Mouse (Mus musculus) embryonic stem cell, embryonic (primary cell): ENCODE data around the gene Cnr2.

ENCODE experiments used
- CTCF ChIA-PET, 4 experiments: fragments of 300-600 bp in 2 of 4; fragments of 350-600 bp in 2 of 4; sonication (Branson Sonifier 250); formaldehyde crosslinking; loops; one replicate each; lab custom pipeline; 2022; ENCODE audit warnings: inconsistent platforms in 2 of 4; lab: Charles Lee
- POLR2A ChIA-PET, 4 experiments: fragments of 300-600 bp in 2 of 4; fragments of 350-600 bp in 2 of 4; sonication (Branson Sonifier 250); formaldehyde crosslinking; loops; one replicate each; lab custom pipeline; 2022; ENCODE audit warnings: antibody characterized with exemption in 4 of 4, inconsistent platforms in 1 of 4; lab: Charles Lee

Cnr2 gene

DNA sequence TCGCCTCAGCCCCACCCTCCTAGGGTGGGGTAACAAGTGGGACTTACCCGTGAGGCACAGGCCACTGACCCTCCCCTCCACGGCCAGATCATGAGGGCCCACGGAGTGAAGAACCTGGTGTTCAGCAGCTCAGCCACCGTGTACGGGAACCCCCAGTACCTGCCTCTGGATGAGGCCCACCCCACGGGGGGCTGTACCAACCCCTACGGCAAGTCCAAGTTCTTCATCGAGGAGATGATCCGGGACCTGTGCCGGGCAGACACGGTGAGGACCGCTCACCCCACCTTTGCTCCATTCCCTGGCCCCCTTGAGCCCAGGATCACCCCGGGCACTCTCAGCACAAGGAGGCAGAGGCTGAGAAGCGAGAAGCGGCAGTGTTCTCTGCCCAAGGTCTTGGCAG, 71.1 kb downstream of the Cnr2 start:
- ChIA-PET CTCF (interaction anchor here in 2 of 4 experiments (0.6 to 1.4 kb wide), 2 partner anchors 10 to 20 kb away, joined by 3 read pairs; no protein-coding TSS in a partner anchor), POLR2A (interaction anchor here in 3 of 4 experiments (0.5 to 8.8 kb wide), 8 partner anchors 11 to 689 kb away, joined by 3 to 71 read pairs (median 4); partner anchors contain the start of genes Hmgcl (in 1 of the 3) and Pithd1 (in 1 of the 3))

DNA sequence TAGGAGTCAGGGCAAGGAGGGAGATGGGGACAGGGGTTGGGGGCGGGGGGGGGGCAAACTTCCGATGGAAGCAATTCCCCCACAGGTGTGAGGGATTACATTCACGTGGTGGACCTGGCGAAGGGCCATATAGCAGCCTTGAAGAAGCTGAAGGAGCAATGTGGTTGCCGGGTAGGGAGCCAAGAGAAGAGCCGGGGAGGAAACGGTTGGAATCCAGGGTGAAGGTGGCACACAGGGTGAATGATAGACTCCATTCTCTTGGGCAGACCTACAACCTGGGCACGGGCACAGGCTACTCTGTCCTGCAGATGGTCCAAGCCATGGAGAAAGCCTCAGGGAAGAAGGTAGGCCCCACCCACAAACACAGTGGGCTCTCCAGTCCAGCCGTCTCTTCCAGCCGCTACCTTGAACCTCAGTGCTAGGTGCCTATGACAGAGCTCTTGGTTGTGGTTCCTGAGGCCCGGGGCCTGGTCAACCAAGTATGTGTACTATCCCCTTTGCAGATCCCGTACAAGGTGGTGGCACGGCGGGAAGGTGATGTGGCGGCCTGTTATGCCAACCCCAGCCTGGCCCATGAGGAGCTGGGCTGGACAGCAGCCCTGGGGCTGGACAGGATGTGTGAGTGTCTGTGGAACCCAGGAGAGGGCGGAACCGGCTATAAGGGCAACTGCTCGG, 72.0 kb downstream of the Cnr2 start:
- CTCF ChIA-PET = interaction anchor here in 1 of 4 experiments (0.7 kb wide), 1 partner anchor 15 kb away, joined by 3 read pairs; no protein-coding TSS in a partner anchor
- POLR2A ChIA-PET = interaction anchor here in 3 of 4 experiments (0.6 to 2.2 kb wide), 7 partner anchors 12 to 646 kb away, joined by 3 to 7 read pairs (median 4); partner anchors contain the start of genes Rpl11 (in 2 of the 3) and Pithd1 (in 1 of the 3)

DNA sequence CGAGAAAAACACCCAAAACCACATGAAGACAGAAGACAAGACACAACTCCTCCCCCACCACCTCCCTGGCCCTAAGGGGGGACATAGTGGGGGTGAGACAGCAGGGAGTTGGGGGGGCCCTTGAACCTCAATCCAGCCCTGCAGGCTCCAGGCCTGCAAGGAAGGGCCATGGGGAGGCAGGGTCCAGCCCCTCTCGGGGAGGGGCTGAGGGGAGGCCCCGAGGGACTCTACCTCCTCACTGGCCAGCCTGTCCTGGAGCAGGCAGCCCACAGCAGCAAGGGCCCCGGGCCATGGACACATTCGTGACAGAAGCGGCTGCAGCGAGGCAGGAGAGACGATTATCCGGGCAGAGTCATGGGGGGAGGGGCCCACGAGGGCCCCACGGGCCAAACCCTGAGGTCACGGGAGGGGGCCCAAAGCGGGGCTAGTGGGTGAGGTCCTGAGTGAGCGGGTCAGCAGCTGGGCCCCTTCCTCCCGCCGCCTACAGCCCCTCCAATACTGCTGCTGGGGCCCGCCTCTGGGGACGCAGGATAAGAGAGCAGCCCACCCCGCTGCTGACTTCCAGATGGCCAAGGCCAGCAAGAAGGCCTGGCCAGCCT, 73.2 kb downstream of the Cnr2 start:
- POLR2A ChIA-PET = interaction anchor here in 3 of 4 experiments (0.6 to 2.2 kb wide), 10 partner anchors 18 to 85 kb away, joined by 3 to 7 read pairs (median 4); partner anchors contain the start of genes Rpl11 (in 2 of the 3) and Pithd1 (in 1 of the 3)
- CTCF ChIA-PET = interaction anchor here in 2 of 4 experiments (0.5 to 0.8 kb wide), 2 partner anchors 14 to 48 kb away, joined by 3 read pairs; partner anchors contain the start of gene Fuca1 (in 1 of the 2)

DNA sequence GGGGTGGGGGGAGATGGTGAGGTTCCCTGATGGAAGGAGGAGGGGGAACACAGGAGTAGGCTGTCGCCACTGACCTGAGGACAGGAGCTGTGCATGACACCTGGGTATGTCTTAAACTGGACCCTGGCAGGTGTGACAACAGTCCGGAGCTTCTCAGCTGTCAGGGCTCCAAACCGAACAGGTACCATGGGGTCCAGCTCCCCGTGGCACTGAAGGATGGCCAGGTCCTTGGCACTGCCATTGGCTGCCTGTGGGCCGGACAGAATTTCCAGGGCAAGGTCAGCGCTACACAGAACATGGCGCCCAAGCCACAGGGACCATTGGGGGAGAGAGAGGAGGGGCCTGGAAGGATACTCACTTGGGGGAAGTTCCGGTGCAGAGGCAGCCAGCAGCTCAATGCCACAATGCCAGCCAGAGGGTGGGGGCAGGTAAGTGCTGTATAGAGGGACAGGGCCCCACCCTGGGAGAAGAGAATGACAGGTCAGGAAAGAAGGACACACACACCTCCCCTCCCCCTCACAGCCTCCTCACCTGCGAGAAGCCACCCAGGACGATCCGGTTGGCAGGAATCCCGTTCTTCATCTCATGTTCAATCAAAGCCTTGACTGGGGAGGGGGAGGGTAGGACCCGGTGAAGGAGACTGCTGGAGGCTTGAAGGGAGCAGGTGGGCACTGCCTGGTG, 74.0 kb downstream of the Cnr2 start:
- CTCF ChIA-PET = interaction anchor here in 1 of 4 experiments (0.8 kb wide), 1 partner anchor 49 kb away, joined by 3 read pairs; the partner anchor contains the start of gene Fuca1
- POLR2A ChIA-PET = interaction anchor here in 3 of 4 experiments (0.6 to 8.1 kb wide), 12 partner anchors 17 to 415 kb away, joined by 3 to 78 read pairs (median 4); partner anchors contain the start of genes Pithd1 (in 2 of the 3), Rpl11 (in 2 of the 3) and Cnr2 (in 1 of the 3)
